Mouse (Mus musculus): ENCODE data around the gene Cercam.

DNA sequence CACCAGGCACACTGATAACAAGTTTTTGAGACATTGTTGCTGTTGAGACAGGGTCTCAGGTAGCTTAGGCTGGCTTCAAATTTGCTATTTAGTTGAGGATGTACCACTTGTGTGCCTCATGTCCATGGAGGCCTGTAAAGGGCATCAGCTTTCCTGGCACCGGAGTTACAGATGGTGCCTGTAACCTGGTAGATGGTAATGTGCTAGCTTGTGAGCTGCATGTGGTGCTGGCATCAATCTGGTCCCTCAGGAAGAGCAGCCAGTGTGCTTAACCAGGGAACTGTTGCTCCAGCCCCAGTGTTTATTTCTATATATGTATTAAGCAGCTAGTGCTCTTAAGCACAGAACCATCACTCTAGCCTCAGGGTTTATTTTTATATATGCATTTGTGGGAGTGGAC is 27.1 kb downstream of the Cercam start:
- TF ChIP-seq POLR2A (IDR thresholded peaks at IDR 0.05; ENCODE audit: borderline replicate concordance, extremely low read depth, insufficient read depth, insufficient read length, poor library complexity, severe bottlenecking) (no peak), CTCF (IDR thresholded peaks at IDR 0.05; ENCODE audit: borderline replicate concordance, extremely low read depth, insufficient read depth, insufficient read length) (no peak)

All from brain, embryonic 14.5 days (tissue).